Mouse (Mus musculus): ENCODE data around the gene Ccdc3.

DNA sequence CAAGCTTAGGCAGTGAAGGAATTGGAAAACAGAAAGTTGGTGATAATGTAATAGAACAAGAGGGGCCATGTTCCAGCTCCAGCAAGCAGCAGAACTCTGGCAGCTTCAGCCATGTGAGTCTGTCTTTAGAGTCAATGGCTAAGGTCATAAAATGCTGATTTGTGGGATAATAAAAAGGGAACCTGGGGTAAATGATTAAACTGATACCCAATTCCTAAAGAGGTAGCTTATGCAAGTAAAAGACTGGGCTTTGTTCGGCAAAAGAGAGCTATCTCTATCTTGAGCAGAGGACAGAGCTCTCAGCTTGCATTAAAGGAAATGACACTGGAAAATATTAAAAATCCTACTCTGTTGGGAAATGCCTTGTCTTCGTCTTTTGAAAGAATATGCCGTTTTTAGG, 120.7 kb downstream of the Ccdc3 start:
- no peak for TF ChIP-seq CTCF (IDR thresholded peaks at IDR 0.05; ENCODE audit: borderline replicate concordance, insufficient read depth, low read length)
- no peak for TF ChIP-seq POLR2A (IDR thresholded peaks at IDR 0.05; ENCODE audit: low read depth, low read length)

All from embryonic fibroblast, embryonic 13.5 days (primary cell).